Mouse (Mus musculus): ENCODE data around the gene Degs2. TPM values are rescaled to one million over a fixed set of nuclear protein-coding genes. Genes with fewer than 3 reads are reported as not detected.
A peak's percentile ranks its signal among the peaks of the same experiment; 100 is the strongest.

Degs2 gene
- polyA plus RNA-seq, 1 experiment from 2014 or later: 2.0 TPM

DNA sequence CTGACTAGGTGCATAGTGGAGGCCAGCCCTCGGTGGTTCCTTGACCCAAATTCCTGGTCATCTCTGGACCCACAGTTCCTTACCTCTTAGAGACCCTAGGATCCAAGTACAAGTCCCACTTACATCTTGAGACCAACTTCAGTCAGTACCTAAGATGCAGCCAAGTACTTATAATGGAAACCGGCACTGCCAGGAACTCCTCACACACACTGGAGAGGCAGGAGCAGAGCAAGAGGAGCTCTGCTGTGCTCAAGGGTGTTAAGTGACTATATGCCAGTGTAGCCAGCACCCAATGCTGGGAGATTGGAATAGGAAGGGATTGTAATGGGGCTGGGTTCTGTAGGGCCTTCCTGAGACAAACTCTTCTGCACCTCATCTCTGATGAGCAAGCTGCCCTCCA, 27.2 kb downstream of the Degs2 start:
- Histone ChIP-seq H3K27ac (replicated peaks) (no peak overlapping the region), H3K4me3 (no peak overlapping the region), H3K27me3 (no peaks in the 10 kb centered on the region), H3K36me3 (peaks cover 54% of the 10 kb centered on the region), H3K4me2 (replicated peaks) (no peak overlapping the region), H3K9me3 (no peaks in the 10 kb centered on the region), H3K4me1 (no peaks in the 10 kb centered on the region), H3K9ac (replicated peaks) (no peak overlapping the region)
- ATAC-seq (replicated peaks): no peak
- 90% methylated on average over 2 of the region's 2 CpGs for WGBS

DNA sequence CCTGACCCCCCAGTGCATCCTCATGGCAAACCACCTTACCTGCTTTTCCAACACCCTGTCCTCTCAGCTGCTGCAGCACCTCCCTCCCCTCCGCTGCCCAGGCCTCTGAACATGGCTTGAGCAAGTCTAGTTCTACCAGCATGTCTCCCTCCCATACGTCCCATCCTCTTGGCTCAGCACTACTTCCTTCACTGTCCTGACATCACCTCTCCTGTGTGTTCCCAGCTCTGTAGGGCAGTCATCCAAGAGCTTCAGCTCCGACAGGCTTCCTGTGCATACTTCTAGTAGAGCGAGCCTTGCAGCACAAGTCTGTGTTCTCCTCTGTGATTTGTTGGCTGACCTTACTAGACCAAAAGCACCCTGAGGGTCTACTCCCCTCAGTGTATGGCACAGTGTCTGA, 27.6 kb downstream of the Degs2 start:
- Histone ChIP-seq H3K9me3 (no peaks in the 10 kb centered on the region), H3K36me3 (peaks cover 53% of the 10 kb centered on the region), H3K27me3 (no peaks in the 10 kb centered on the region), H3K27ac (replicated peaks) (no peak overlapping the region), H3K4me1 (no peaks in the 10 kb centered on the region), H3K9ac (replicated peaks) (no peak overlapping the region), H3K4me3 (no peak overlapping the region), H3K4me2 (replicated peaks) (no peak overlapping the region)
- no peak for ATAC-seq (replicated peaks)
- 85% methylated on average over 4 of the region's 4 CpGs for WGBS

DNA sequence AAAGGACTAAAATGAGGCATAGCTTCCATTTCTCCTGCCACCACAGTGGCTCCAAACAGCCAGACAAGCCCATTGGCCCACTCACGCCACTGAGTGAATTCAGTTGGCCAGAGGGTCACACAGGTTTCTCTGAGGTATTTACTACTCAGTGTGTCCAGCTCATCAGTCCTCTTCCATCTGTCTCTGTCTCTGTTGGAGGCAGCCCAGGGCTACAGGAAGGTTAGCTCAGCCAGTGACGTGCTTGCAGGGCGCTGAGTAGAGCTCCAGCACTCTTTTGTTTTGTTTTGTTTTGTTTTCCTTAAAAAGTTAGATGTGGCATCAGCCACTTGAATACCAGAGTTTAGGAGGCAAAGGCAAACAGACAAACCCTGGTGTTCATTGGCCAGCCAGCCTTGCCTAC, 28.6 kb downstream of the Degs2 start:
- no peak for ATAC-seq (replicated peaks)
- WGBS: 80% methylated on average over 3 of the region's 3 CpGs
- H3K4me3 ChIP-seq: no peak overlapping the region
- no peak overlapping the region for H3K27ac ChIP-seq (replicated peaks)
- H3K36me3 ChIP-seq: peaks cover 44% of the 10 kb centered on the region
- H3K4me1 ChIP-seq: peaks cover 5% of the 10 kb centered on the region
- no peak overlapping the region for H3K4me2 ChIP-seq (replicated peaks)
- H3K27me3 ChIP-seq: no peaks in the 10 kb centered on the region
- H3K9me3 ChIP-seq: no peaks in the 10 kb centered on the region
- no peak overlapping the region for H3K9ac ChIP-seq (replicated peaks)

DNA sequence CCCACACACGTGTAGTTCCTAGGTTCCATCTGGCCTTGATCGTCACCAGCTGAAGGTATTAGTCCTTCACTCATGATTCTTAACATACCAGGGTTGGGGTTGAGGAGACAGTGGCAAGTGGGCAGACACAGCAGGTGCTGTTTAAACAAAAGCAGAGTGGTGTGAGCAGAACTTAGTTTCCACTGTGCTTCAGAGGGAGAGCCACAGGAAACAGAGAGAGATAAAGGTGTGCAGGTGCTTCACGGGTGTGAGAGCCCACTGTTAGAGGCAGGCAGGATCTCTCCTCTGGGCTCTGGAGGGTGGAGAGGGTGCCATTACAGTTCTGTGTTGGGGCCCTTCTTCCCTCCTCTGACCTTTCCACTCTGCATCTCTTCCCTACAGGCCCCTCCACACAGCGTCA, 29.2 kb downstream of the Degs2 start:
- Histone ChIP-seq H3K27me3 (no peaks in the 10 kb centered on the region), H3K4me1 (peaks cover 12% of the 10 kb centered on the region), H3K27ac (replicated peaks) (no peak overlapping the region), H3K9me3 (no peaks in the 10 kb centered on the region), H3K4me3 (no peak overlapping the region), H3K36me3 (peaks cover 44% of the 10 kb centered on the region), H3K4me2 (replicated peaks) (no peak overlapping the region), H3K9ac (replicated peaks) (no peak overlapping the region)
- WGBS: 89% methylated on average over 4 of the region's 4 CpGs
- no peak for ATAC-seq (replicated peaks)

DNA sequence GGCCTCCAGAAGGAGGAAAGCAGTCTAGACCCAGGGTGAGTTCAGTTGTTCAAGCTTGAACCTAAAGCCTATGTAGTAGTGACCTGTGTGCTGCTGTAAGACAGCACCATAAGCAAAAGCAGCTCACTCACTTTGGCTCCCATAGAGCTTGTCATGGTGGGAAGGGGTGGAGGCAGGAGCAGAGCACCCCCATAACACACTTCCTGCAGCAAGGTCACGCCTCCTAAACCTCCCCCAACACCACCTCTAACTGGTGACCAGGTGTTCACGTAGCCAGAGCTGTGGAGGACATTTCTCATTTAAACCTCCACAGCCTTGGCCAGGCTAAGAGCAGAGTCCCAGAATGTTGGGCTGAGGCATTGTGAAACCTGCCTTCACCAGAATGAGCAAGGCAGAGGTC, 30.6 kb downstream of the Degs2 start:
- H3K4me2 ChIP-seq (replicated peaks): no peak overlapping the region
- no peak overlapping the region for H3K9ac ChIP-seq (replicated peaks)
- no peaks in the 10 kb centered on the region for H3K9me3 ChIP-seq
- ATAC-seq (replicated peaks): no peak
- H3K27me3 ChIP-seq: no peaks in the 10 kb centered on the region
- peaks cover 15% of the 10 kb centered on the region for H3K4me1 ChIP-seq
- peaks cover 33% of the 10 kb centered on the region for H3K36me3 ChIP-seq
- no peak overlapping the region for H3K27ac ChIP-seq (replicated peaks)
- 98% methylated on average over 2 of the region's 2 CpGs for WGBS
- no peak overlapping the region for H3K4me3 ChIP-seq

DNA sequence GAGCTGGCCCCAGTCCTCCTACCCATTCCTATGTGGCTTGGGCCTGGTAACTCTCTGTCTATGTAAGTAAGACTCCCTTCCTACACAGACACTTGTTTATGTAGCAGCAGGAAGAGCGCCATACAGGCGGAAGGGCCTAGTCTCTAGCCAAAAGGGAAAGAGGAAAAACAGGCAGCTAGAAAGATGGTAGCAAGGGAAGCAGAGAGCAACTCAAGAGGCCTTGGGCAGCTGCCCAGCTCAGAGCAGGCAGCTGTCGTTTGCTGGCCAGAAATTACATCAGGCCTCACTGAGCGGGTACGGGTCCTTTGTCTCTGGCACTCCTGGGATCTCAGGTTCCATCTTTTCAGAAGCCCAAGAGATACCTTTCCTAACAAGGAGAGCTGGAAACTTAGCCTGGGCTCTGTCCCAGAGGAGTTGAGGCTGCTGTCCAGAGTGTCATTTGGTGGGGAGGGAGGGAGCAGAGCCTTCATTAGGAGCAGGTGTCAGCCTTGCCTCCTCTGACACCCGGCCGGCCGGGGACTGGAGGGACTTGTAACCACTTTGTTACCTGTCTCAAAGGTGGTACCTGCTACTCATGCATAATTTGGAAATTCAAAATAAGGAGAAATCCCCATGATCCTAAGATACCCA, 33.4 kb downstream of the Degs2 start:
- no peak overlapping the region for H3K9ac ChIP-seq (replicated peaks)
- no peak overlapping the region for H3K4me3 ChIP-seq
- H3K27me3 ChIP-seq: no peaks in the 10 kb centered on the region
- no peak overlapping the region for H3K4me2 ChIP-seq (replicated peaks)
- H3K36me3 ChIP-seq: peaks cover 23% of the 10 kb centered on the region
- 47% methylated on average over 8 of the region's 8 CpGs for WGBS
- peaks cover 15% of the 10 kb centered on the region for H3K4me1 ChIP-seq
- H3K9me3 ChIP-seq: no peaks in the 10 kb centered on the region
- peak; percentile 57 for ATAC-seq (replicated peaks)
- peak overlapping the region; percentile 77 for H3K27ac ChIP-seq (replicated peaks)

DNA sequence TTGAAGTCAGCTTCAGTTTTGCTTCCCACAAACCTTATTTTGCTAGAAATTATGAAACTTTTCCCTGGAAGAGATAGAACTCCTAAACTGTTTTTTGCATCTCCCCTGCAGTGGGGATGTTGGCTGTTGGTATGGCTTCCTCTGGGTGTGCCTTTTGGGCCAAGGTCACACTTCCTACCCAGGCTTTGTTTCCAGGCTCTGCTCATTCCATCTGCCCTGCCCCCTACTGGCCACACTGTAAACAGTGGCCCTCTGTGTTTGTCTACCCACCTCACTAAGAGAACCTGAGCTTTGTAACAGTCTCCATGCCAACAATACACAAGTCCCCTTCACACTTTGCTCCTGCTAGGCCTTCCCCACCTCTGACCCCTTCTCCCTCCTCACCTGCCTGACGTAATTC, 44.8 kb downstream of the Degs2 start:
- Histone ChIP-seq H3K4me3 (no peak overlapping the region), H3K9ac (replicated peaks) (no peak overlapping the region), H3K4me2 (replicated peaks) (no peak overlapping the region), H3K9me3 (no peaks in the 10 kb centered on the region), H3K27ac (replicated peaks) (no peak overlapping the region), H3K4me1 (no peaks in the 10 kb centered on the region), H3K36me3 (peaks cover 29% of the 10 kb centered on the region), H3K27me3 (no peaks in the 10 kb centered on the region)
- WGBS: 85% methylated on average over 1 of the region's 1 CpGs
- ATAC-seq (replicated peaks): no peak

DNA sequence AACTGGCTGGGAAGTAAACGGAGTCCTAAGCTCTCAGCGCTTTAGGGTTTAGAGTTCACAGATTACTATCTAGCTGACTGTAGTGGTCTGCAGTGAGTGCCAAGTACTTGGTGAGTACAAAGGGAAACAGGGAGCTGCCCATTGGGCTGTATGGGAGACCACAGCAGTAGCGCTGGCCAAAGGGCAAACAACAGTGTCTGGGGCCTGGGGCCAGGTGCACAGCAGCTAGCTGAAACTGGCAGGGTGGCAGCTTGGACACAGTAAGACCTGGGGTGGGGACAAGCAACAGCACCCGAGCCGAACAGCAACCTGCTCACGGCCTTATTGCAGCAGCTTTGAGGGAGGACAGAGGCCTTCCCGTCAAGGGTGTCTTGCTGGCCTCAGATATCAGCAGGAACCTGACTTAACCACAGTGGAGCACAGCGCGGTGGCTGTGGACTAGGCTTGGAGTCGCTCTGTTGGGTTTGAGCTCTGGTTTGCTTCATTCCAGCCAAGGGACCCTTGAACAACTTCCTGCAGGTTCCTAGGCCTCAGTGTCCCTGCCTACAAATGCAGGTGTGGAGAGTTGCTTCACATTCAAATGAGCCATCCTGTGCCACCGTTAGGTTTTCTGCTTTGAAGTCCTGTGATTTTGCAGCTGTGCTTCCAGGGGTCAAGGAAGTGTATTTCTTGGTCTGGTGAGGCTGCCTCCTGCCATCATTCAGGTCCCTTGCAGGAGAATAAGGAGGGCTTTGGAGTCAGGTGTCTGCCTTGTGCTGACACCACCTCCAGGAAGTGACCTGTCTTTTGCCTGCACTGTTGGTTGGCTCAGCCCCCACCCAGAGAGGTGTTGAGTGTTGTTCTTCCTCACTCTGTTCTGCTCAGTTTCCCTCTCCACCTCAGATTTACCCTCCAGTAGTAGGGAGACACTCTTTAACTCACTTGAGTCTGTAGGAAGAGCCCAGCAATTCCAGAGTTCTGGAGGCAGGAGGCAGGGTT, 48.5 kb downstream of the Degs2 start:
- H3K4me2 ChIP-seq (replicated peaks): no peak overlapping the region
- H3K27me3 ChIP-seq: no peaks in the 10 kb centered on the region
- H3K9me3 ChIP-seq: no peaks in the 10 kb centered on the region
- H3K4me3 ChIP-seq: no peak overlapping the region
- H3K4me1 ChIP-seq: no peaks in the 10 kb centered on the region
- H3K36me3 ChIP-seq: peaks cover 48% of the 10 kb centered on the region
- H3K9ac ChIP-seq (replicated peaks): no peak overlapping the region
- no peak for ATAC-seq (replicated peaks)
- WGBS: 93% methylated on average over 11 of the region's 11 CpGs
- no peak overlapping the region for H3K27ac ChIP-seq (replicated peaks)

DNA sequence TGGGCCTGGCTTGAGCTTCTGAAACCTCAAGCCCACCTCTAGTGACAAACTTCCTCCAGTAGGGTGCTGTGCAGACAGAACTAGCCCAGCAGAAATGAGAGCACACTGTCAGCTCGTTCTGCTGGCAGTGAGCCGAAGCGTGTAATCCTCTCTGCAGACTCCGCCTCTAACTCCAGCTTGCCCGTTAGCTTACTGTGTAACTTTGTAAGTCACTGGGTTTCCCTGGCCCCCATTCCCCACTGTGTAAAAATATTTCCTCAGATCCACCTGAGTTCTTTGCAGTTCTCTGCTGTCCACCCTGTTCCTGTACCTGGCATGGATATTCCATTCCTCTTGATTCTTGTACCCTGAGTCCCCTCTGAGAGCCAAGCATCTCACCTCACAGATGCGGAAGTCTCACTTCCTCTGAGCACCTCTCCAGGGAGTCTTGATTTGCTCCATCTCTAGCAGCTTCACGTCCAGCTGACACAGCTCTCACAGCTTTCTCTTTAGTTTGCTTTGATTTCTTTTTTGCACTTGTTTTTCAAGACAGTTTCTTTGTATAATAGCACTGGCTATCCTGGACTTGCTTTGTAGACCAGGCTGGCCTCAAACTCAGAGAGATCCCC, 51.0 kb downstream of the Degs2 start:
- Histone ChIP-seq H3K9me3 (no peaks in the 10 kb centered on the region), H3K4me2 (replicated peaks) (no peak overlapping the region), H3K4me1 (no peaks in the 10 kb centered on the region), H3K27ac (replicated peaks) (no peak overlapping the region), H3K36me3 (peaks cover 54% of the 10 kb centered on the region), H3K4me3 (no peak overlapping the region), H3K9ac (replicated peaks) (no peak overlapping the region), H3K27me3 (no peaks in the 10 kb centered on the region)
- no peak for ATAC-seq (replicated peaks)
- 56% methylated on average over 7 of the region's 7 CpGs for WGBS

DNA sequence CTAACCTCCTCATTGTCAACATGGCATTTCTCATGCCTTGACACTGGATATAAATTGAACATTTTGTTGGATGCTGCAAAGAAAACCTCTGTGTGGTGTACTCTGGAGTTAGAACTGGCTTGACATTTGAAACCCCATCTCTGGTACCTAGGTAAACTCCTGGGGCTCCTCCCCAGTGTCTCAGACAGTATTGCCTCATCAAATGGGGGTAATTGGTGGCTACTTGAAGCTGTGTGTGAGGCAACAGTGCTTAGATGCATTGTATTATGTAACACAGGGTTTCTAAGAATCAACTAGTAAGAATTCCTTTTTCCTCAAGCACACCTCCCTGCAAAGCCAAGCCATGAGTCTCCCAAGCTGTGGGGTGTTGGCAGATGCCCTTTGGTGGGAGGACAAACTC, 54.3 kb downstream of the Degs2 start:
- H3K4me3 ChIP-seq: no peak overlapping the region
- H3K27ac ChIP-seq (replicated peaks): no peak overlapping the region
- ATAC-seq (replicated peaks): no peak
- no peaks in the 10 kb centered on the region for H3K9me3 ChIP-seq
- H3K27me3 ChIP-seq: no peaks in the 10 kb centered on the region
- H3K4me1 ChIP-seq: no peaks in the 10 kb centered on the region
- H3K4me2 ChIP-seq (replicated peaks): no peak overlapping the region
- H3K36me3 ChIP-seq: peaks cover 40% of the 10 kb centered on the region
- H3K9ac ChIP-seq (replicated peaks): no peak overlapping the region

DNA sequence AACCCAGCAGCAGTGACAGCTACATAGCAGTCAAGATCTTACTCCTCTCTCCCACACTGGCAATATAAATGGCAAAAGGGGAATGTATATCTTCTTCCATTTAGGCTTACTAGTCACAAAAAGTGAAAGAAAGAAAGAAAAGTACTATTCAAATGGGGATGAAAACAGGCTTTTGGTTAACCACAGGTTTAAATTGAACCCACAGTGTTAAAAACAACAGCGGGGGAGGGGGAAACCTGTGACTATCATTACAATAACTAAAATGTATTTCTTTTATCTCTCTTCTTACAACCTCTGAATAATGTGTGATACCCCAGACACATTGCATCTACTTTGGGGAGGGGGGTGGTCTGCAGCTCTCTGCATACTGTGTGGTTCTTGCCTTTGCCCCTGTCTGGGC, 55.9 kb downstream of the Degs2 start:
- Histone ChIP-seq H3K27me3 (no peaks in the 10 kb centered on the region), H3K4me1 (no peaks in the 10 kb centered on the region), H3K36me3 (peaks cover 29% of the 10 kb centered on the region), H3K4me2 (replicated peaks) (no peak overlapping the region), H3K27ac (replicated peaks) (no peak overlapping the region), H3K9me3 (no peaks in the 10 kb centered on the region), H3K9ac (replicated peaks) (no peak overlapping the region), H3K4me3 (no peak overlapping the region)
- 94% methylated on average over 1 of the region's 1 CpGs for WGBS
- no peak for ATAC-seq (replicated peaks)

DNA sequence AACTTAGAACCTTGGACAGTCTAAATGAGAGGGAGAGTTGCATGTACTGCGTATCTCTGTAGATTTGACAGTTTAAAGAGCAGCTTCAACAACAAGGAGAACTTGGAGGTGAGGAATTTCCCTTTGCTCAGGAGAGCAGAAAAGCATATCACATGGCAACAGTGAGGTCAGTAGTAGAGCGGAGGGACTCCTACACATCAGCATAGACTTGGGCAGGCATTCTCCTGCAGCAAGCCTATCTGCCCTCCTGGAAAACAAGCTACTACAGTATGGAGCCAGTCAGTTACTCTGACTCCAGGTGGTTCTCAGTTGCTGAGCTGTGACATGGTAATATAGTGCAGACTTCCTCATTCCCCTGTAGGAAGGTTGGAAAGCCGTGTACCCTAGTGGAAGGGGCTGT, 60.1 kb downstream of the Degs2 start:
- 98% methylated on average over 3 of the region's 3 CpGs for WGBS
- H3K36me3 ChIP-seq: no peaks in the 10 kb centered on the region
- ATAC-seq (replicated peaks): no peak

More for the DNA sequence above, 60.1 kb downstream of the Degs2 start:
- H3K27ac ChIP-seq (replicated peaks): no peak overlapping the region
- no peaks in the 10 kb centered on the region for H3K4me1 ChIP-seq
- H3K27me3 ChIP-seq: no peaks in the 10 kb centered on the region
- no peak overlapping the region for H3K9ac ChIP-seq (replicated peaks)
- no peak overlapping the region for H3K4me2 ChIP-seq (replicated peaks)
- H3K4me3 ChIP-seq: no peak overlapping the region
- no peaks in the 10 kb centered on the region for H3K9me3 ChIP-seq

Measured in forebrain, embryonic 15.5 days (tissue).